Mouse (Mus musculus) erythroblast, embryonic 14.5 days (primary cell): ENCODE data around the gene Usp17la. TPM values are rescaled to one million over a fixed set of nuclear protein-coding genes. Genes with fewer than 3 reads are reported as not detected.
"Not testable (repeated sequence)": the region's sequence is repeated elsewhere in the genome, so short reads cannot be mapped to it uniquely, and the experiment has no call there.

Source experiments
- H3K27me3 ChIP-seq: 2 replicates; pipeline ENCODE4 v1.6.1; 2012; ENCODE audit warnings: inconsistent platforms; ENCODE audit not compliant: control insufficient read depth
- H3K36me3 ChIP-seq: 2 replicates; pipeline ENCODE4 v1.6.1; 2012; ENCODE audit warnings: mild to moderate bottlenecking, inconsistent platforms; ENCODE audit not compliant: control insufficient read depth
- H3K4me1 ChIP-seq: 2 replicates; pipeline ENCODE4 v1.6.1; 2012; ENCODE audit warnings: inconsistent platforms; ENCODE audit not compliant: control insufficient read depth
- H3K4me3 ChIP-seq: replicated peaks from 2 replicates; pipeline ENCODE3; 2012; ENCODE audit warnings: moderate library complexity, mild to moderate bottlenecking, inconsistent platforms
- H3K9me3 ChIP-seq: 2 replicates; pipeline ENCODE4 v1.6.1; 2012; ENCODE audit warnings: low read length, inconsistent platforms, mixed read lengths; ENCODE audit not compliant: control insufficient read depth
- GATA1 ChIP-seq: IDR thresholded peaks from 2 replicates; pipeline ENCODE4 v1.6.1; 2012; ENCODE audit warnings: low read length, inconsistent platforms, mixed read lengths
- TAL1 ChIP-seq: IDR thresholded peaks from 3 replicates; pipeline ENCODE4 v1.6.1; 2012; ENCODE audit warnings: low read length, inconsistent platforms, mixed read lengths
- polyA plus RNA-seq: library from polyadenylated mRNA; stranded (reverse); fragments of >175 nt; gene quantifications from 2 replicates; pipeline ENCODE4 v1.2.3, GENCODE M21; 2012

Gene Usp17la
- polyA plus RNA-seq = not detected in 2 replicates

- not testable (repeated sequence) for H3K27me3 ChIP-seq, H3K9me3 ChIP-seq, H3K36me3 ChIP-seq, H3K4me1 ChIP-seq, H3K4me3 ChIP-seq
These were observed at the start of gene Usp17la for GRCm38 (mm10) chr7:104856709-104857108. Gene Usp17la, plus strand, starts transcription at chr7:104857009.

GRCm38 (mm10) chr7:104810335-104810734, 46.5 kb upstream of the Usp17la start:
- H3K4me3 ChIP-seq, H3K4me1 ChIP-seq, H3K9me3 ChIP-seq, H3K27me3 ChIP-seq, H3K36me3 ChIP-seq: not testable (repeated sequence)

DNA sequence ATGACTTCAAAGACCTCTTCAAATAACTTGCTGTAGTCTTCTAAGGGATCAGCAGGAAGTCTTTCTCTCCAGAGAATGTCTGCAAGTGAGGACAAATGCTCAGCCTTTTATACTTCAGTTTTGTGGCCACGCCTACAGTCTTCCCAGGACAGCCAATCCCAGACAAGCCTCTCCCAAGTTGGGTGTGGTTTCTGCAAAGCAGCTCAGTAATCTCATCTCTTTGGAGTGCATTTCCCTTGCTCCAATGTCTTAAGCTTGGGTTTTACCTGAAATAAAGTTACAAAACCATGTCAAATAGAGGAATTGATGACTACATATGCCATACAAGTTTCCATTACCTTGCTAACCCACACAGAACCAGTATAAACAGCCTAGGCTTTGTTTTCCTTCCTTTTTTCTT, 14.3 kb upstream of the Usp17la start, which contains the start of gene Usp17lb:
Gene Usp17lb, minus strand, starts transcription at position 101 of the 400 bp plus-strand sequence.
- H3K36me3 ChIP-seq = no peaks in the 10 kb centered on the region
- H3K4me1 ChIP-seq = no peaks in the 10 kb centered on the region
- no peaks in the 10 kb centered on the region for H3K27me3 ChIP-seq
- peaks cover 11% of the 10 kb centered on the region for H3K9me3 ChIP-seq
- TF ChIP-seq GATA1 (no peak), TAL1 (no peak)
- no peak within 1 kb of the TSS for H3K4me3 ChIP-seq

- Histone ChIP-seq H3K9me3 (peaks cover 11% of the 10 kb centered on the region), H3K27me3 (no peaks in the 10 kb centered on the region), H3K4me1 (no peaks in the 10 kb centered on the region), H3K4me3 (no peak overlapping the region), H3K36me3 (no peaks in the 10 kb centered on the region)
- no peak for TF ChIP-seq GATA1
- no peak for TF ChIP-seq TAL1
These were observed 13.0 kb upstream of the Usp17la start for GRCm38 (mm10) chr7:104843731-104844287.

- not testable (repeated sequence) for H3K9me3 ChIP-seq, H3K4me1 ChIP-seq, H3K4me3 ChIP-seq, H3K27me3 ChIP-seq, H3K36me3 ChIP-seq
These were observed 5.3 kb upstream of the Usp17la start for GRCm38 (mm10) chr7:104851546-104851945.

- H3K36me3 ChIP-seq = no peaks in the 10 kb centered on the region
These were observed 1.5 kb upstream of the Usp17la start for GRCm38 (mm10) chr7:104855248-104855750.

GRCm38 (mm10) chr7:104857683-104858082, 874 bp downstream of the Usp17la start:
- TF ChIP-seq TAL1 (no peak), GATA1 (no peak)
- Histone ChIP-seq H3K36me3 (no peaks in the 10 kb centered on the region), H3K4me1 (no peaks in the 10 kb centered on the region), H3K4me3 (no peak overlapping the region), H3K27me3 (no peaks in the 10 kb centered on the region), H3K9me3 (peaks cover 5% of the 10 kb centered on the region)

More at GRCm38 (mm10) chr7:104855248-104855750, 1.5 kb upstream of the Usp17la start:
- Histone ChIP-seq H3K4me3 (no peak overlapping the region), H3K9me3 (peaks cover 5% of the 10 kb centered on the region), H3K27me3 (no peaks in the 10 kb centered on the region), H3K4me1 (no peaks in the 10 kb centered on the region)
- TF ChIP-seq TAL1 = no peak
- no peak for TF ChIP-seq GATA1

DNA sequence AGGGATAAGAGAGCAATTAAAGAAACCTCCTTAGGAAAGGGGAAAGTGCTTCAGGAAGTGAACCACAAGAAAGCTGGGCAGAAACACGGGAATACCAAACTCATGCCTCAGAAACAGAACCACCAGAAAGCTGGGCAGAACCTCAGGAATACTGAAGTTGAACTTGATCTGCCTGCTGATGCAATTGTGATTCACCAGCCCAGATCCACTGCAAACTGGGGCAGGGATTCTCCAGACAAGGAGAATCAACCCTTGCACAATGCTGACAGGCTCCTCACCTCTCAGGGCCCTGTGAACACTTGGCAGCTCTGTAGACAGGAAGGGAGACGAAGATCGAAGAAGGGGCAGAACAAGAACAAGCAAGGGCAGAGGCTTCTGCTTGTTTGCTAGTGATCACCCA, 4.6 kb downstream of the Usp17la start:
- peaks cover 5% of the 10 kb centered on the region for H3K9me3 ChIP-seq
- no peak for TF ChIP-seq TAL1
- no peak for TF ChIP-seq GATA1
- no peaks in the 10 kb centered on the region for H3K4me1 ChIP-seq
- H3K36me3 ChIP-seq = no peaks in the 10 kb centered on the region
- H3K27me3 ChIP-seq = no peaks in the 10 kb centered on the region
- H3K4me3 ChIP-seq = no peak overlapping the region

DNA sequence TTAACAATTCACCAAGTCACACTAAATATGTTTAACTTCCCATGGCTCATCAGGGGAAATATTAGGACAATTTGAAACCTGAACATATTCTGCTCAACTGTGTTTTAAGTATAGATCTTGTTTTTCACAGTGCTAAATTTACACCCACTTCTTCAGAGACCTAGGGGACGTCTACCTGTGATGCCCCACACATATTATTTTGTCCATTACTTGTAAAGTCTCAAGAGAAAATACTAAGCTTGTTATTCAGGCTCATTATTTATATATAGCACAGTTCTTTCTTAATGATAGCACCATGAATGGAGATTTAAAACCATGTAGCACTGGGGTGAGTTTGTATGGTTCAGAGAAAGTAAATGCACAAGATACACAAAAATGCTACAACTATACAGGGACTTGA, 20.9 kb downstream of the Usp17la start, which contains the start of gene Olfr665:
Gene Olfr665, plus strand, starts transcription at position 301 of the 400 bp plus-strand sequence.
- no peak within 1 kb of the TSS for H3K4me3 ChIP-seq
- H3K36me3 ChIP-seq = no peaks in the 10 kb centered on the region
- no peaks in the 10 kb centered on the region for H3K4me1 ChIP-seq
- no peaks in the 10 kb centered on the region for H3K9me3 ChIP-seq
- TF ChIP-seq GATA1 = no peak
- TF ChIP-seq TAL1 = no peak
- H3K27me3 ChIP-seq = no peaks in the 10 kb centered on the region

DNA sequence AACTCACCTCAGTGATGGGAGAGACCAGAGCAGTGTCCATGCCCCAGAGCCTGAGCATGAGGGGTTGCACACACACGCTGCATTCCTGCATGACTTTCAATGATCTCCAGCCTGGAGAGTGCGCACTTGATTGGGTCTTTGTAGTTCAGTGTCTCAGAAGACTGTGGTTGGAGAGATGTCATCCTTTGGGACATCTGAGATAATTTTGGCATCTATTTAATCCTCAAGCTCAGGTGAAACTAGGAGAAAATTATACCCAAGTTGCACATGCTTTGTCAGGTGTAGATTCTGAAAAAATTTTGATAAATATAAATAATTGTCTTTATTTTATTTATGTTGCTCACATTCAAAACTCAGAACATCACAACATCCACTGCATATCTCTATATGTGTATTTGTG, 39.0 kb downstream of the Usp17la start, which contains the start of gene Olfr666:
Gene Olfr666, minus strand, starts transcription at position 101 of the 400 bp plus-strand sequence.
- Histone ChIP-seq H3K4me1 (no peaks in the 10 kb centered on the region), H3K27me3 (no peaks in the 10 kb centered on the region), H3K4me3 (no peak within 1 kb of the TSS), H3K9me3 (peaks cover 3% of the 10 kb centered on the region; the same call in 1 of the 2 replicates), H3K36me3 (no peaks in the 10 kb centered on the region)
- TF ChIP-seq GATA1 = no peak
- TF ChIP-seq TAL1 = no peak

Other genes with a start within 250 kb of the Usp17la start
- gene Olfr656, start 243.1 kb upstream of the Usp17la start, polyA plus RNA-seq = not detected in 2 replicates
- gene Olfr657, start 232.2 kb upstream of the Usp17la start, polyA plus RNA-seq = not detected in 2 replicates
- gene Olfr658, start 209.7 kb upstream of the Usp17la start, polyA plus RNA-seq = not detected in 2 replicates
- gene Olfr659, start 190.3 kb upstream of the Usp17la start, polyA plus RNA-seq = not detected in 2 replicates
- not detected in 2 replicates for gene Olfr661, start 170.5 kb upstream of the Usp17la start, polyA plus RNA-seq
- gene Usp17le, start 79.5 kb upstream of the Usp17la start, polyA plus RNA-seq = not detected in 2 replicates
- gene Usp17lb, start 14.4 kb upstream of the Usp17la start, polyA plus RNA-seq = not detected in 2 replicates
- gene Olfr665, start 21.0 kb downstream of the Usp17la start, polyA plus RNA-seq = not detected in 2 replicates
- gene Olfr666, start 38.9 kb downstream of the Usp17la start, polyA plus RNA-seq = not detected in 2 replicates
- gene Olfr667, start 64.5 kb downstream of the Usp17la start, polyA plus RNA-seq = not detected in 2 replicates
- gene Olfr668, start 71.0 kb downstream of the Usp17la start, polyA plus RNA-seq = not detected in 2 replicates
- not detected in 2 replicates for gene Olfr669, start 77.2 kb downstream of the Usp17la start, polyA plus RNA-seq
- not detected in 2 replicates for gene Olfr670, start 105.6 kb downstream of the Usp17la start, polyA plus RNA-seq
- gene Olfr671, start 122.1 kb downstream of the Usp17la start, polyA plus RNA-seq = not detected in 2 replicates
- not detected in 2 replicates for gene Olfr672, start 145.0 kb downstream of the Usp17la start, polyA plus RNA-seq
- gene Olfr675, start 171.5 kb downstream of the Usp17la start, polyA plus RNA-seq = not detected in 2 replicates
- not detected in 2 replicates for gene Olfr676, start 175.7 kb downstream of the Usp17la start, polyA plus RNA-seq
- gene Olfr677, start 194.4 kb downstream of the Usp17la start, polyA plus RNA-seq = not detected in 2 replicates
- not detected in 2 replicates for gene Olfr678, start 207.5 kb downstream of the Usp17la start, polyA plus RNA-seq
- gene Olfr679, start 224.2 kb downstream of the Usp17la start, polyA plus RNA-seq = 0.01 and 0.02 TPM in 2 replicates
- not detected in 2 replicates for gene Olfr680-ps1, start 235.8 kb downstream of the Usp17la start, polyA plus RNA-seq